Mouse (Mus musculus): Measurements from ENCODE around the gene Elmo1. TPM values are rescaled to one million over a fixed set of nuclear protein-coding genes. Genes with fewer than 3 reads are reported as not detected.

The Elmo1 gene
- total and polyA plus RNA-seq, 3 experiments, result 23.1 to 50.2 (median 32.2) TPM

- dilution Hi-C loops (cut with MboI; ENCODE audit: extremely low pct_ligation_motif_present, extremely low pct_unique_long_range_greater_than_20kb, low sequenced_read_pairs) (no loop called here), in situ Hi-C loops (cut with MboI; ENCODE audit: low pct_ligation_motif_present, low pct_unique_long_range_greater_than_20kb, low sequenced_read_pairs) (no loop called here)
- Histone ChIP-seq H3K79me2 (replicated peaks; ENCODE audit: control insufficient read depth, extremely low read depth, insufficient read depth, poor library complexity, severe bottlenecking) (no peaks in the 10 kb centered on the region), H3K9ac (ENCODE audit: insufficient read depth, low read depth) (no peak overlapping the region), H3K27me3 (replicated peaks) (no peaks in the 10 kb centered on the region), H3K36me3 (replicated peaks in 1 of 2; ENCODE audit: control insufficient read depth in 1 of 2, insufficient read depth in 1 of 2, low read length in 1 of 2) (peaks cover 7 to 49% of the 10 kb centered on the region in 2 experiments), H3K9me3 (replicated peaks; ENCODE audit: low read length) (no peaks in the 10 kb centered on the region), H3K4me1 (ENCODE audit: control insufficient read depth in 1 of 2, insufficient read depth in 2 of 2) (no peaks in the 10 kb centered on the region), H3K27ac (ENCODE audit: insufficient read depth, low read depth) (no peak overlapping the region), H3K4me3 (replicated peaks in 1 of 3; ENCODE audit: low read depth in 2 of 3, low read length in 2 of 3, poor library complexity in 1 of 3) (no peak overlapping the region), H3K4me2 (ENCODE audit: insufficient read depth, low read depth, poor library complexity, severe bottlenecking) (no peak overlapping the region)
- no peak for DNase-seq (ENCODE audit: extremely low read depth)
- no peak for TF ChIP-seq SMC3 (IDR thresholded peaks at IDR 0.05; ENCODE audit: low read depth, low read length)
- TF ChIP-seq TCF12 (IDR thresholded peaks at IDR 0.05; ENCODE audit: low read depth, low read length), result no peak
- no peak for TF ChIP-seq ZMIZ1 (IDR thresholded peaks at IDR 0.05; ENCODE audit: low read depth, low read length)
- TF ChIP-seq SIN3A (IDR thresholded peaks at IDR 0.05; ENCODE audit: low read length), result no peak
- no peak for TF ChIP-seq IRF4 (IDR thresholded peaks at IDR 0.05; ENCODE audit: low read depth, low read length)
- TF ChIP-seq EP300 (IDR thresholded peaks at IDR 0.05; ENCODE audit: low read length), result no peak
- TF ChIP-seq NRF1 (IDR thresholded peaks at IDR 0.05; ENCODE audit: low read depth, low read length), result no peak
- TF ChIP-seq CHD2 (IDR thresholded peaks at IDR 0.05; ENCODE audit: low read length), result no peak
Observed at GRCm38 (mm10) chr13:20481805-20482204, 391.4 kb downstream of the Elmo1 start.

- Histone ChIP-seq H3K4me1 (ENCODE audit: control insufficient read depth in 1 of 2, insufficient read depth in 2 of 2) (peaks cover 6 to 13% of the 10 kb centered on the region in 2 experiments), H3K27me3 (replicated peaks) (no peaks in the 10 kb centered on the region), H3K9ac (ENCODE audit: insufficient read depth, low read depth) (no peak overlapping the region), H3K27ac (ENCODE audit: insufficient read depth, low read depth) (no peak overlapping the region), H3K9me3 (replicated peaks; ENCODE audit: low read length) (no peaks in the 10 kb centered on the region), H3K4me3 (replicated peaks in 1 of 3; ENCODE audit: low read depth in 2 of 3, low read length in 2 of 3, poor library complexity in 1 of 3) (no peak overlapping the region), H3K79me2 (replicated peaks; ENCODE audit: control insufficient read depth, extremely low read depth, insufficient read depth, poor library complexity, severe bottlenecking) (no peaks in the 10 kb centered on the region), H3K36me3 (replicated peaks in 1 of 2; ENCODE audit: control insufficient read depth in 1 of 2, insufficient read depth in 1 of 2, low read length in 1 of 2) (peaks cover 3 to 33% of the 10 kb centered on the region in 2 experiments), H3K4me2 (ENCODE audit: insufficient read depth, low read depth, poor library complexity, severe bottlenecking) (no peak overlapping the region)
- dilution Hi-C loops (cut with MboI; ENCODE audit: extremely low pct_ligation_motif_present, extremely low pct_unique_long_range_greater_than_20kb, low sequenced_read_pairs), result no loop called here
- TF ChIP-seq CTCF (conservative IDR thresholded peaks at IDR 0.05 in 1 of 2, IDR thresholded peaks at IDR 0.05 in 1 of 2; ENCODE audit: low read depth in 2 of 2, low read length in 2 of 2) (peak in 1 of 2 experiments; percentile 47; a peak in 3 of 4 replicates), POLR2AphosphoS2 (IDR thresholded peaks at IDR 0.05; ENCODE audit: low read depth, low read length) (no peak)
- in situ Hi-C loops (cut with MboI; ENCODE audit: low pct_ligation_motif_present, low pct_unique_long_range_greater_than_20kb, low sequenced_read_pairs), result no loop called here
- DNase-seq (ENCODE audit: extremely low read depth), result no peak
Observed at GRCm38 (mm10) chr13:20489110-20489509, 398.7 kb downstream of the Elmo1 start.

DNA sequence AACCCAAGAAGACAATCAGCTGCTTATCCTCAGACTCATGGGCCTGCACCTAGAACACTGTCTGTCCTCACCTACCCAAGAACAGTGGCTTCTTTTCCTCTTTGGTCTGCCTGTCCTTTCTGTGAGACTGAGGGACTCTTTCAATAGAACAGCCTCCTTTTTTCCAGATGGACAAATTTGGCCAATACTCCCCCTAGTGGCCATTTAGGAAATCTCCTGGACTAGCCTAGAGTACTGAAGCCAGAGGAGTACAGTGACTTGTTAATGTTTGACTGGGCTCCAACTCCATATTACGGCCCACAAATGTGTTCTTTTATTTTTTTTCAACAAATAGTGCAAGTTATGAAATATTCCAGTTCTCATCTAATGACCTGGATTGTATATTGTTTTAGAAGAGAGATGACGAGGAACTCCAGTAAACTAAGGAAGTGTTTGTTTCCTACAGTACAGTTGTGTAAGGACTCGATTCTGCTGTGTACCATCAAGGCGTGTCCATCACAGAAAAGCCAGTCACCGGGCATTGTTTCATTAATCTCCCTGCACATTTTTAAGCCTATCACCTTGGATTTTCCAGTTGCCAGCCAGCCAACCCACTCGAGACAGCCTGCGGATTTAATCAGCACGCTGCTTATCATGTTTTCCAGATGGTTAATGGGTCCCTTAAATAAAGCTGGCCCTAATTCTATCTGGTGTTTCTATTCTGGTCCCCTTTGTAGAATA lies 399.5 kb downstream of the Elmo1 start:
- Histone ChIP-seq H3K4me2 (ENCODE audit: insufficient read depth, low read depth, poor library complexity, severe bottlenecking) (no peak overlapping the region), H3K4me1 (ENCODE audit: control insufficient read depth in 1 of 2, insufficient read depth in 2 of 2) (peaks cover 6 to 20% of the 10 kb centered on the region in 2 experiments), H3K36me3 (replicated peaks in 1 of 2; ENCODE audit: control insufficient read depth in 1 of 2, insufficient read depth in 1 of 2, low read length in 1 of 2) (peaks cover 0 to 27% of the 10 kb centered on the region in 2 experiments), H3K4me3 (replicated peaks in 1 of 3; ENCODE audit: low read depth in 2 of 3, low read length in 2 of 3, poor library complexity in 1 of 3) (no peak overlapping the region), H3K79me2 (replicated peaks; ENCODE audit: control insufficient read depth, extremely low read depth, insufficient read depth, poor library complexity, severe bottlenecking) (no peaks in the 10 kb centered on the region), H3K9ac (ENCODE audit: insufficient read depth, low read depth) (no peak overlapping the region), H3K27me3 (replicated peaks) (no peaks in the 10 kb centered on the region), H3K27ac (ENCODE audit: insufficient read depth, low read depth) (no peak overlapping the region), H3K9me3 (replicated peaks; ENCODE audit: low read length) (no peaks in the 10 kb centered on the region)
- dilution Hi-C loops (cut with MboI; ENCODE audit: extremely low pct_ligation_motif_present, extremely low pct_unique_long_range_greater_than_20kb, low sequenced_read_pairs) (no loop called here), in situ Hi-C loops (cut with MboI; ENCODE audit: low pct_ligation_motif_present, low pct_unique_long_range_greater_than_20kb, low sequenced_read_pairs) (no loop called here)
- peak; percentile 59 to 75 for TF ChIP-seq CTCF (conservative IDR thresholded peaks at IDR 0.05 in 1 of 2, IDR thresholded peaks at IDR 0.05 in 1 of 2; ENCODE audit: low read depth in 2 of 2, low read length in 2 of 2)
- TF ChIP-seq TBP (conservative IDR thresholded peaks at IDR 0.05; ENCODE audit: low read depth, low read length), result no peak
- TF ChIP-seq RAD21 (IDR thresholded peaks at IDR 0.05; ENCODE audit: low read depth, low read length), result peak; percentile 60
- peak; percentile 68 for TF ChIP-seq SMC3 (IDR thresholded peaks at IDR 0.05; ENCODE audit: low read depth, low read length)
- DNase-seq (ENCODE audit: extremely low read depth), result peak; percentile 61
